Mouse (Mus musculus) urinary bladder, adult 2 months (tissue): ENCODE measurements around the gene Ryr3. TPM values are rescaled to one million over a fixed set of nuclear protein-coding genes. Genes with fewer than 3 reads are reported as not detected.
"Not testable (repeated sequence)": the region's sequence is repeated elsewhere in the genome, so short reads cannot be mapped to it uniquely, and the experiment has no call there.

Experiments
- DNase-seq: peaks from one replicate; pipeline ENCODE4 v3.0.0; 2022; ENCODE audit warnings: low spot score
- polyA plus RNA-seq: library from polyadenylated mRNA; depleted of rRNA; stranded (reverse); fragments of >200 nt; gene quantifications from 2 replicates; pipeline ENCODE4 v1.2.3, GENCODE M21; 2012

Ryr3 gene
- polyA plus RNA-seq, 1 experiment = 18.7 TPM

- DNase-seq = no peak
Measured at GRCm38 (mm10) chr2:113104609-113105008, 112.3 kb downstream of the Ryr3 start.

GRCm38 (mm10) chr2:113095184-113095583 lies 121.7 kb downstream of the Ryr3 start:
- DNase-seq = no peak

GRCm38 (mm10) chr2:113094088-113094487 lies 122.8 kb downstream of the Ryr3 start:
- DNase-seq = no peak

DNA sequence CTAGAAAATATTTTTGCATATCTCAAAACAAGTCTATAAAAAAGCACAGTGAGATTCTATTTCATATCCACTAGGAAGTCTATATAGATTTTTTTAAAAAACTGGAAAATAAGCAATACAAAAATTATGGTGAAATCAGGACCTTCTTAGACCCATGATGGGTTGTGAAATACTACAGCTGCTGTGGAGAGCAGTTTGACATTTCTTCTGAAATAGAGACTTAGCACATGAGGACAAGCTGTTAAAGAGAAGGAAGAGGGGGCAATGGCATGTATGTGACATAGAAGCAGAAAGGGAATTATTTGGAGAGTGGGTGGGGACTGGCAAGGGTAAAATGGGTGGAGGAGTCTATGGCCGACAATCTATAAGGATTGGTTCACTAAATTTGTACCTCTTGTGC lies 124.1 kb downstream of the Ryr3 start:
- no peak for DNase-seq

- not testable (repeated sequence) for DNase-seq
Measured at GRCm38 (mm10) chr2:113091316-113091715, 125.6 kb downstream of the Ryr3 start.

- no peak for DNase-seq
Measured at GRCm38 (mm10) chr2:113076396-113076795, 140.5 kb downstream of the Ryr3 start.

- DNase-seq = no peak
Measured at GRCm38 (mm10) chr2:113059367-113059766, 157.5 kb downstream of the Ryr3 start.

DNA sequence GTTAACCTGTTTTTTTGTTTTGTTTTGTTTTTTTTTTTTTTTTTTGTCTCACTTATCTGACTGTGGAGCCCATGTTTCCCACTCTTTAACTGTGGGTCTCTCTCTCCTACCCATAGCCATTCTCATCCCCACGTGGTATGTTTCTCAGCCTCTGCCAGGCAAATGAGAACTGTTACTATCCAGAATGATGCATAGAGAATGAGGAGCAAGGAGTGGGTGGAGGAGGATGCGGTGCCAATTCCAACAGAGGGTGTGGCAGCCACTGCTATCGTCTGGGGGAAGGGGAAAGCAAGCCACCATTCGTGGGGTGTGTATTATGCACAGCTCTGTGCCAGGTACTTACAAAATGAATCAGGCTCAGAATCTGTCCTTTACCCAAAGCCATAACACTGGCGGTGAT lies 158.0 kb downstream of the Ryr3 start:
- no peak for DNase-seq

GRCm38 (mm10) chr2:113058116-113058515 lies 158.8 kb downstream of the Ryr3 start:
- DNase-seq = no peak

DNA sequence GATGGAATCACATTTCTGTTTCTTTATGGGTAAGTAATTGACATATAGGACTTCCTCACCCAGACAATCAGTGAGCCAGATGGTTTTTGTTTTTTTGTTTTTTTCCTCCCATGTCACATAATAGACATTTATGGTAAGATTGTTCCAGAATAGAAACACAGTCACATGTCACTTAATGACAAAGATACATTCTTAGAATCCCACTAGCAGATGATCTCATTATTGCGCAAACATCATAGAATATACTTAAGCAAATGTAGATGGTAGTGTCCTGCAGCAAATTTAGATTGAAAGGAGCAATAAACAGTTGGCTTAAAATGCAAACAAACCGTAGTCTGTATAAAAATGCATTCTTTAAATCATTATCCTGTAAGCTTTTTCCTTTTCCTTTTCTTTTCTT lies 161.3 kb downstream of the Ryr3 start:
- no peak for DNase-seq

DNA sequence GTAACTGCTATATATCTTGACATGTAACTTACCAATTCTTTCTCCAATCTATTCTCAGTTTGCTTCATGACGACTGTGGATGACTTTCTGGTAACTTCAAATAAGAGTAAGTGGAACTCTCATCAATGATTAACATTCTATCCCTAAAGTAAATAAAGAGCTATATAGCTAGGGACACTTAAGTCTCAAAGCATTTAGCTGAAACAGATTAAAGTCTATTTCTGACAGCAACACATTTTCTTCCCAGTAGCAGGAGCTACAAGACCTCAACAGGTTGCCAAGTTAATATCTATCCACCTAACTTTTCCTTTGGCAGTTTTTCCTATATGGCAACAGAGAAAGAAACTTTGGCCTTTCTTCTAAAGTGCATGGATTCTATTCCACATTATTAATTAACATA lies 167.1 kb downstream of the Ryr3 start:
- DNase-seq = no peak

GRCm38 (mm10) chr2:113036550-113036949 lies 180.3 kb downstream of the Ryr3 start:
- no peak for DNase-seq

DNA sequence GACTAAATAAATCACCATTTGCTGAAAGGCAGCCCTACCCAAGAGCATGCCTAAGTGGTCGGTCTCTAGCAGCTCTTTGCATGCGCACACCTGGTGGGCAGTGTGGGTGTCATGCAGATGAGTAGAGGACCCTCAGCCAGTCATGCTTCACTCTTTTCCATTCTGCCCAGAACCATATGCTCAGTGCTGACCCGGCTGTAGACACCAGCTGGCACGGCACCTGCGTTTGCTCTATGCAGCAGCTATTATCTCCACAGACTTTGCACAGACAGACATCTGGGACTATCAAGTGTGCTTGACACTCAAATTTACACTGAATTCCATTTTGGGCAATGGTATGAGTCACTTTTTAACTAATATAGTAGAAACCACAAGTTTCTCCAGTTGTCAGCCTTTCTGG lies 186.2 kb downstream of the Ryr3 start:
- no peak for DNase-seq

GRCm38 (mm10) chr2:113019896-113020295 lies 197.0 kb downstream of the Ryr3 start:
- DNase-seq = no peak

DNA sequence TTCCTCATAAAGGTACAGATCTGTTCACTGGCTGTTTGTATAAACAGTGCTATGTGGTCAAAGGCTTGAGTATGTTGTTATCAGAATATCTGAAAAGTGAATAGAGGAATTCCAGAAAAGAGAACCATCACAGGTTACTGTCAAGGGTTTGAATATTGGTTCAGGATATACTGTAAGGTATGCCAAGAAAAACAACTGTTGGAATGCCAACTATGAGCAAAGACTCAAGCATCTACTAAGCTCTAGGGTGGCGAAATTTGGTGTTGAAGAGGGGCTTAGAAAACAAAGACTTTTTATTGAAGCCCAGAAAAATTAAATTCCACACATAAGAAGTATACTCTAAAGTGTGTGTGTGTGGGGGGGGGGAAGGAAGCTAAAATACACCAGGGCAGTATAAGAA lies 198.6 kb downstream of the Ryr3 start:
- DNase-seq = no peak

GRCm38 (mm10) chr2:113016236-113016635 lies 200.7 kb downstream of the Ryr3 start:
- DNase-seq = no peak

- DNase-seq = no peak
Measured at GRCm38 (mm10) chr2:113008961-113009740, 207.7 kb downstream of the Ryr3 start.

- DNase-seq = no peak
Measured at GRCm38 (mm10) chr2:112998498-112998897, 218.4 kb downstream of the Ryr3 start.

- DNase-seq = no peak
Measured at GRCm38 (mm10) chr2:112982908-112983510, 233.9 kb downstream of the Ryr3 start.

- no peak for DNase-seq
Measured at GRCm38 (mm10) chr2:112966807-112967625, 249.9 kb downstream of the Ryr3 start.

GRCm38 (mm10) chr2:112948931-112949330 lies 268.0 kb downstream of the Ryr3 start:
- DNase-seq = no peak

DNA sequence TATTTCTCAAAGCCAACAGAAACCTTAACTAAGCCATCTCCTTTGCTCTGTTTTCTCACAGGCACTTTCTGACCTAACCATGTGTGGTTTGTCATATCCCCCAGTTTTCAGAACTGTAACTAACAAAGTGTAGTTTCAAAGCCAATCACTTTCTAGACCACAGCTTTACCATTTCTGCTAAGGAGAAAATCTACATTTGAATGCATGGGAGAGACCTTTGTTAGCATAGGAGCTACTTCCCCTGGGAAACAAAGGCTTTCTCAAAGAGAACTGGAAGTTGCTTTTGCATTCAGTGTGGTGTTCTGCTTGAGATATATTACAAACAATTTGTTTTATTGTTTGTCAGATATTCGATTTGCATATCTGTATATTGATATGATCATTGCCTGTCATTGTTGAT lies 285.1 kb downstream of the Ryr3 start:
- DNase-seq = no peak

DNA sequence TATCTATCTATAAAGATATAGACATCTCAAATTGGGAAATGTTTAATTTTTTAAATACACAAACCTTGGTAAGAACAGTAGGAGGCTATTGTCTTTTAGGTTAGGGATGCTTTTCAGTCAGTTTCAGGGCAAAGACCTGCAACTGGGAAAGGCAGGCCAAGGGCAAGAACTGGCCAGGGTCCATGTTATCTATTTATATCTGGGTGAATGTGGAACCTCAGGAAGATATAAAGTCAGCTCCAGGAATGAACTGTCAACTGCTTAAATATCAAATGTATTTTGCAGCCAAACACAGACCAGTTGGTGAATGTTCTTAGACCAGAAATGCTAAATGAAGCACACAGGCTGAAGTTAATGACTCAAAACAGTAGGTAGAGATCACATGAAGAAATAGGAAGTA lies 303.1 kb downstream of the Ryr3 start:
- DNase-seq = no peak
